Mouse (Mus musculus) C2C12 (cell line): ENCODE data around the gene Elf3.

Experiments
- CTCF ChIP-seq: IDR thresholded peaks from one replicate; pipeline ENCODE4 v1.5.1; 2011; ENCODE audit not compliant: control insufficient read depth, insufficient read depth, insufficient read length
- USF1 ChIP-seq: IDR thresholded peaks from one replicate; pipeline ENCODE4 v1.6.1; 2011; ENCODE audit warnings: low read depth, mild to moderate bottlenecking, control low read depth, moderate library complexity

DNA sequence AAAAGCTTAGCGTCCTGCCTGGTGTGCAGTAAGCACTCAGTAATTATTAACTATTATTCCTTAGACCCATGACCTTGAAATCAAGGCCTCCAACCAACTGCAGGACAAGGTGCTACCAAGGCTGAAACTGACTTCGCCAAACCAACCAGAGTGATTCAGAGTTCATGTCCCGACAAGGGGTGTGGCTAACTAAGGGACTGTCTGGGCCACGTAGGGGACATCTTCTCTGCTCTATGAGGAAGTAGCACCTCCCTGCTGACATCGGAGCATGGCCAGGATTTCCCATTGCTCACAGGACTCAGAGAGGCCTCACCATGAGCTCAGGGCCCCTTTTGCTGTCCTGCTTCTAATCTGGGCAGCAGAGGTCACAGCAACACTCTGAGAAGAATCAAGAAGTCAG is 7.5 kb upstream of the Elf3 start:
- no peak for TF ChIP-seq CTCF
- no peak for TF ChIP-seq USF1
